Mouse (Mus musculus) thymus, postnatal 0 days (tissue): Measurements from ENCODE around the gene Hps6. TPM values are rescaled to one million over a fixed set of nuclear protein-coding genes. Genes with fewer than 3 reads are reported as not detected.
"Not testable (repeated sequence)": the region's sequence is repeated elsewhere in the genome, so short reads cannot be mapped to it uniquely, and the experiment has no call there.

Experiments used
- DNase-seq: peaks from one replicate; pipeline ENCODE4 v3.0.0-alpha.2; 2015; ENCODE audit warnings: low spot score
- polyA plus RNA-seq: library from polyadenylated mRNA; unstranded; fragments of >200 nt; fragmentation: Nextera tagmentation; extraction: Ambion mirVana; gene quantifications from 2 replicates; pipeline ENCODE4 v1.2.1, GENCODE M21; 2015

Hps6 gene
- 7.5 and 8.0 TPM in 2 replicates for polyA plus RNA-seq

DNA sequence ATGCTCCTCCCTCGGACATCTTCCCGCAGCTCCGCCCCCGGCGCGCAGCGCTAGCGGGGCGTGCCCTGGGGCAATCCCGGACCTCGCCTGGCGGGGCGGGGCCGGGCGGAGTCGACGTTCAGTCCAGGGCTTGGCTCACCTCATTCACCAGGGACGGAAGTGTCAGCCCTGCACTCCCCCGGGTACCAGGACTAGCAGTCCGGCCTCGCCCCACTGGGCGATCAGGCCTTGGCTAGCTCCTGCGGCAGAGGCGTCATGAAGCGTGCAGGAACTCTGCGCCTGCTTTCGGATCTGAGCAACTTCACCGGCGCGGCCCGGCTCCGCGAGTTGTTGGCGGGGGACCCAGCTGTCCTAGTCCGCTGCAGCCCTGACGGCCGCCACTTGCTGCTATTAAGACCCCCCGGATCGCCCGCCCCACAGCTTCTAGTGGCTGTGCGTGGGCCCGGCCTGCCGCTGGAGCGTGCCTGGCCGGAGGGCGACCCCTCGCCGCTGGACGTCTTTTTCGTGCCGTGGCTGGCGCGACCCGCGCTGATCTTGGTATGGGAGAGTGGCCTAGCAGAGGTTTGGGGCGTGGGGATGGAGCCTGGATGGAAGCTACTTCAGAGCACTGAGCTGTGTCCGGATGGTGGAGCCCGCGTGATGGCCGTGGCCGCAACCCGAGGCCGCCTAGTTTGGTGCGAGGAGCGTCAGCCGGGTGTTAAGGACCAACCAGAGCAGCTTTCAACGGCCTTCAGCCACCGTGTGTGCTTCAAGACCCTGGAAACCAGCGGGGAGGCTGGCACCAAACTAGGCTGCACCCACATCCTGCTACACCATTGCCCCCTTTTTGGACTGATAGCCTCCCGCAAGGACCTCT lies at the start of gene Hps6:
Gene Hps6, plus strand, starts transcription at position 138 of the 856 bp plus-strand sequence.
- DNase-seq = peak; percentile 81

DNA sequence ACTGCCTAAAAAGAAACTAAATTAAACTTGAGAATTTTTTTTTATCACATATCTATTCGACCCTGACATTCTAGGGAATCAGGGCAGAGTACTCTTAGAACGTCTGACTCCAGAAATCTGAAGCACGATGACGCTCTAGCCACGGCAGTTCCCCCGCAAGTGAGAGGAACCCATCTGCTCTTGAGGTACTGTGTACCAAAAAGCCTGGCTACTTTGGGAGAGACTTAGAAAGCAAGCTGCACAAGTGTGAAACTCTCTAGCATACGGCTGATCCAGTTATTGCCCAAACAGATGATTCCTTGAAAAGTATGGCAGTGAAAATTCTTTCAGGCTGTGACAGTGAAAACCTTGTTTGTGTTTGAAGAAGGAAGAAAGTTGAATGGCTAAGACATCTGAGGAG lies 46.6 kb upstream of the Hps6 start:
- DNase-seq = no peak

DNA sequence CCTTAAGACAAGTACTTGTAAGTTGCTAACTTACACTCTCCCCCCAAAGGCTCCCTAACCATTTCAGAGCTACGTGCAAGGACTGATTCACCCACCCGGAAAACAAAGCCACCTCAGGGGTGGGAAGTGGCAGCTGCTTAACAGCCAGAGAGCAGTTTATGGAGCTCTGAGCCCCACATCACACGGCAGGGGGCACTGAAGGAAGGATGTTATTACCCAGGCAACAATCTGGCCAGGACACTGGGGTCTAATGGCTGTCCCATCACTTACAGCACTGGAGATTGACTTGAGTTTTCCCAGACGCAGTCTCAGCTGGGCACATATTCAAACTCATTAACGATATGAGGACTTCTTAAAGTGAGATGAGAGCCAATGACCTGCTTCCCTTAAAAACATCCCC lies 42.5 kb upstream of the Hps6 start:
- DNase-seq = no peak

DNA sequence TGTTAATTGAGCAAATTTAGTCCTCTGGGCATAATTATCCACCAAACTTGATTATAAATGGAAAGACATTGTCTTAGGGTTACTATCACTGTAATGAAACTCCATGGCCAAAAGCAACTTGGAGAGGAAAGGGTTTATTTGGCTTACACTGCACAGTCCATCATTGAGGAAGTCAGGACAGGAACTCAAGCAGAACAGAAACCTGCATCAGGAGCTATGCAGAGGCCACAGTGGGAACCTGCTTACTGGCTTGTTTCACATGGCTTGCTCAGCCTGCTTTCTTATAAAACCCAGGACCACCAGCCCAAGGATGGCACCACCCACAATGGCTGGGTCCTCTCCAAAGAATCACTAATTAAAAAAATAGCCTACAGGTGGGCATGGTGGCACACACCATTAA lies 18.9 kb upstream of the Hps6 start:
- no peak for DNase-seq

DNA sequence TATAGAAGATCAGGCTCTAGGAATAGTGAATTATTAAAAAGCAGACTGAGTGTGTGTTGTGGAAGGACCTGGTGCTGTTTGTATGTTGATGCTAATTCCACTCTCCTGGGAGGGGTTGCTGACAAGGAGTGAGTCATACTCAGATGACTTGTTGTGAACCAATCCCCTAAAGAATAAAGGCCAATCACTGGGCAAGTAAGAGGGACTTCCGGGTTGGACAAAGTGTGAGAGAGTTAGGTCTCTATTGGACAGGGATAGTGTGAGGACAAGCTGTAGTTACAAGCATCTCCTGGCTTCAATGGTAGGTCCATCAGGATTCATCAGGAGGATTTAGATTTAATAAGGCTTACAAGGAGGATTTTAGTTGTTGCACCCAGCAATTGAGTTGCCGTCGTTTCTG lies 15.1 kb upstream of the Hps6 start:
- no peak for DNase-seq

DNA sequence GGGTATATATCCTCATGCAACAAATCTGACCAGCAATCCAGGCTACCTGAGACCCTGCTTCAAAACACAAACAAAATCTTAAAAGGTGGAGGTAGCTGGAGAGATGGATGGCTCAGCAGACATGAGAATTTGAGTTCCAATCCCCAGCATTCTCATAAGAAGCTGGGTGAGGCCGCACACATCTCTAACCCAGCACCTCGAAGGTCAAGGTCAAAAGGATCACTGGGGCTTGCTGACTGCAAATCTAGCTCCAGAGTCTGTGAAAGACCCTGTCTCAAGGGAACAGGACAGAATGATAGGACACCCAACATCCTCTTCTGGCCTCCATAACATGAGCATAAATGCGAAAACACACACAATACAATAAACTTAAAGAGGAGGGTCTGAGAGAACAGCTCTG lies 12.1 kb upstream of the Hps6 start:
- DNase-seq = no peak

DNA sequence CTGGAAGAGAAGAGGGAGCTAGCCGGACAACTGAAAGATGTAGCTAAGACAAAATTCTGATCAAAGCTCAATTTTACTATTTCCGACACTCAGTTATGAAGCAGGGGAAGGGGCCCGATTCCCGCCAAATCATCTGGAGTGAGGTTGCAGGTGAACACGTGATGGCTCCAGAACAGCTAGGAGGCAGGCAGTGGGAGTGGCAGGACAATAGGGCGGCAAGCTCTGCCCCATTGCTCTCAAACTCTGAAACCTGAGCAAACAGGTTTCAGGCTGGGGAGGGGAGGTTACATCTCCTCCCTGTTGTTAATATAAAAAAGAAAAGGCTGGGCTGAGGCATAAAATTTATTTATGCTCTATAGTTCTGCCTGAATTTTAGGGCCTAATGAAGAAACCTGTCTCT lies 9.9 kb upstream of the Hps6 start:
- not testable (repeated sequence) for DNase-seq

DNA sequence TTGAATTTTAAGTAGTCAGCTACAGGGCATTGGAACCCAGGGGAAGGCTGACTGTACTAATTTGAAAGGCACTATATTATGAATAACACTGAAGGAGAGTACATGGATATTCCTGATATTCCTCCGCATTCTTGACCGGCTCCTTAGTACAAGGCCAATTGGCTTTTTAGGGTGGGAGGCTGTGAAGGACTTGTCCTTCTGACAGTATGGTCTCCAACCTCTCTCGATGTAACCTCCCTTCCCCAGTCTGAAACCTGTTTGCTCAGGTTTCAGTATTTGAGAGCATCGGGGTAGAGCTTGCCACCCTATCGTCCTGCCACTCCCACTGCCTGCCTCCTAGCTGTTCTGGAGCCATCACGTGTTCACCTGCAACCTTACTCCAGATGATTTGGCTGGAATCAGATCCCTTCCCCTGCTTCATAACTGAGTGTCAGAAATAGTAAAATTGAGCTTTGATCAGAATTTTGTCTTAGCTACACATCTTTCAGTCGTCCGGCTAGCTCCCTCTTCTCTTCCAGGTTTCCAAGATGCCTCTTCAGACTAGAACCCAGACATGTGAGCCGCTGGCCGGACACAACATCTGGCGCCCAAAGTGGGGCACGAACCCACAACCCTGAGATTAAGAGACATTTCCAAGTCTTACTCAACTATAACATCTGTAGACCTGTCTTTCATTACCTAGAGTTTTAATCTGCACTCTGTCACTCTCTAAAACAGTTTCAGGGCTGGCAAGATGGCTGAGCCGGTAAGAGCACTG lies 9.1 kb upstream of the Hps6 start:
- no peak for DNase-seq

DNA sequence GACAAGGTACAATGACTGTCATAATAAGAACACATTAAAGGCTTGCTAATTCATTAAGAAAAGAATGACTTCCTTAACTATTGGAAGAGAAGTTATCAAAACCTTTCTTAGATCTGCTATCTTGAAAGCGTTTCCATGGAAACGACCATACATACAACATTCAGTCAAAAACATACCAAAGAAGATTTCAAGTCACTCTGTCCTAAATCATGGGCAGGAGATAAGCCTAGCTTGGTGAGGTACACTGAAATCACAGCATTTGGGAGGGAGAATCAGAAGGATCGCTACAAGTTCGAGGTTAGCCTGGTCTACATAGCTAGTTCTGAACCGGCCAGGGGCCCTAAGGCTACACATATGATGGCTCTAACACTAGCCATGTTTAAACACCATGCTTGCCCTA lies 5.9 kb upstream of the Hps6 start:
- peak; percentile 30 for DNase-seq

DNA sequence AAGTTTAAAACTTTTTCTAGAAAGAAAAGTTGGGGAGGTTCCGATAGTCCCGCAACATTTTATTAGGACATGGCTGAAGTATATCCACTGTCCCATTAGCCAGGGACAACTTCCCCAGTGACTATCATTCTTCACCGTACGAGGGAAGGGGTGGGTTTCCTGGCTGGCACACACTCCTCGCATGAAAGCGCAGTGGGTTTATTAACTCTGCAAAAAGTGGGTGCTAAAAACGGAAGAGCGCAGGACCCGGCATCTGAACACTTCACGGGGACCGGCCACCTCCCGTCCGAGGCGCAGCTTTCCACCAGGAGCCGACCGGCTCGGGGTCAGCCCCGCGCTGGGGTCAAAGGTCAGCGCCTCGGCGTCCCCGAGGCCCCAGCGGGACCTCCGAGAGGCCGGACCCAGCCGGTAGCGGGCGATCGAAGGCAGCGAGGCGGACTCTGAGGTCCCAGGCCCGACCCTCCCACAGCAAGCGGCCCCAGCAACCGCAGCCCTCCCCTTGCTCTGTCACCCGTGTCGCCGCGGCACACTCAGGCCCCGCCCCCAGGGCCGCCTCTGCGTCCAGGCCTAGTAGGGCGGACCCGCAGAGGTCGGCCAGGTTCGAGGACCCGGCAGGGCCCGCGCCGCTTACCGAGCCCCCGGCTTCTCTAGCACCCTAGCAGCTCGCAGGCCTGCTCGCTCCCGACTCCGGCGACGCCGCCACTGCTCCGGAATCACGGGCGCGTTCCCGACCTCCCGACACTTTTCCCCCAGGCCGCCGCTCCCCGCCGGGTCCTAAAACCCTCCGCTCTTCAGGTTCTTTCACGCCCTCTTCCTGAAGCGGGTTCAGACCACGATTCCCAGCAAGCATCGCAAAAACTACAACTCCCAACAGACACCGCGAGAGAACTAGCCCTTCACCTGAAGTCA lies 5.3 kb upstream of the Hps6 start, which contains the start of gene Armh3:
Gene Armh3, minus strand, starts transcription at position 704 of the 909 bp plus-strand sequence.
- peak; percentile 93 for DNase-seq

DNA sequence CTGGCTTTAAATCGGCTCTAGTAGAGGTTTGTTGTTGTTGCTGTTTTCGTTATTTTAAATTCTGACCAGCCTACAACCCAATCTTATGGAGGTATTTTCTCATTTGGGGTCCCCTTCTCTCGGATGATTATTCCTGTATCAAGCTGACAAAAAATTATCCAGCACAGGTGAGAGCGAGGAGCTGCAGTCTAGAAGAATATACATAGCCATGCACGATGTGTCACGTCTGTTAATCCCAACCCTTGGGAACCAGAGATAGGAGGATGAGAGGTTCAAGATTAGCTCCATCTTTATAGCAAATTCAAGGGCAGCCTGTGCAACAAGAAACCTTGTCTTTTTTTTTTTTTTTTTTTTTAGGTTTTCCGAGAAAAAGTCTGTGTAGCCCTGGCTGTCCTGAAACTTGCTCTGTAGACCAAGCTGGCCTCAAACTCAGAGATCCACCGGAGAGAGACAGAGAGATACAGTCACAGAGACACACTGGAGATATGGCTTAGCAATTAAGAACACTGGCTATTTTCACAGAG lies 4.6 kb upstream of the Hps6 start:
- DNase-seq = no peak

DNA sequence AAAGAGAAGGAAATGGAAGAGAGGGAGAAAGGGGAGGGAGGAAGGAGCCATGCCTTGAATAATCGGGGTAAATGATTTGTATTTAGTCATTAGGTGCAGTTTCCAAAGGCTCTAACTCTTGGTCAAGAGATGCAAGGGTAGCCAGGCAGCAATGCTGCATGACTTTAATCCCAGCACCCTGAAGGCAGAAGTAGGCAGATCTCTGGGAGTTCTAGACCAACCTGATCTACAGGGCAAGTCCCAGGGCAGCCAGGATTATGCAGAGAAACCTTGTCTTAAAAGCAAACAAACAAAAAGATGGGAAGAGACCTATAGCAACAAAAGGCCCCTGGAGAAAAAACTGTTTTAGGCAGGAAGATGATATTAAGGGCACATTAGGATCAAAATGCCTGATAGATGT lies 3.9 kb upstream of the Hps6 start:
- no peak for DNase-seq

DNA sequence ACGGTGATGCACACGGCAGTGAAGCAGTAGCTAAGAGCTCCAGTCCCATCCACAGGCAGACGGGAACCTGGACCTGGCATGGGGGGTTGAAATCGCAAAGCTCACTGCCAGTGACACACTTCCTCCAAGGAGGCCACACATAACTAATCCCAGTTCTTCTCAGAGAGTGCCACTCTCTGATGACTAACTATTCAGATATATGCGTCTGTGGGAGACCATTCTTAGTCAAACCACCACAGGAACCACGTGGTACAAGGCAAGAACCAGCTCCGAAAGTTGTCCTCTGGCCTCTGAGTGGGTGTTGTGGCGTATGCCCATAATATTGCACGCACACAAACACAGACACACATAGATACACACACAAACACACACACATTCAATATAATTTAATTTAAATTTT lies 1.0 kb upstream of the Hps6 start:
- DNase-seq = no peak

DNA sequence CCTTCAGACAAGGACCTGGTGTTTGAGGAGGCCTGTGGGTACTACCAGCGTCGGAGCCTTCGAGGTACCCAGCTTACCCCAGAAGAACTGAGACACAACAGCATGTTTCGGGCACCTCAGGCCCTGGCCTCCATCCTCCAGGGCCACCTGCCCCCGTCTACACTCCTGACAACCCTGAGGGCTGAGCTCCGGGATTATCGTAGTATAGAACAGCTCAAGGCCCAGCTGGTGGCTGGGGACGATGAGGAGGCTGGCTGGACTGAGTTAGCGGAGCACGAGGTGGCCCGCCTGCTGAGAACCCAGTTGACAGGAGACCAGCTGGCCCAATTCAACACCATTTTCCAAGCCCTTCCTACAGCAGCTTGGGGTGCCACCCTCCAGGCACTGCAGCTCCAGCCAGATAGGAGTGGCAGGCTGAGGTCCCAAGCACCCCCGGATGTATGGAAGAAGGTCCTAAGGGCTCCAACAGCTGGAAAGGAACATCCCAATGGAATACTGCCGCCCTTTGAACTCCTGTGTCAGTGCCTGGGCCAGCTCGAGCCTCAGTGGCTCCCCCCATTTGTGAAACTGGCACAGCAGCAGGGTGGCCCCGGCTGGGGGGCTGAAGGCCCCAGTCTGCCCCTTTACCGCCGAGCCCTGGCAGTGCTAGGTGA lies 1.6 kb downstream of the Hps6 start:
- no peak for DNase-seq

DNA sequence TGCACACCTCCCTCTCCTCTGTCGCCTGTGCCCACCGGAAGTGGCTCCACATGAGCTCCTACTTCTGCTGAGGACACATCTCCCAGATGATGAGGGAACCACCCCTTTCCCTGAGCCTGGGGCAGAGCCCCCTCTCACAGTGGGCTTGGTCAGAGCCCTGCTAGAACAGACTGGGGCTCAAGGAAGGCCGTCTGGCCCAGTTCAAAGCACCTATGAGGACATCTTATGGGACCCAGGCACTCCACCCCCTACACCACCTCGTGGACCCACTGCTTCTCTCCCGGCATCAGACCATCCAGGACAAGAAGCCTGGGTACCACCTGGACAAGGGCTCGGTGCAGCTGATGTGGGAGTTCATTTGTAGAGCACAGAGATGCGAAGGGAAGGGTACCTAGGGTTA lies 2.4 kb downstream of the Hps6 start:
- DNase-seq = no peak

DNA sequence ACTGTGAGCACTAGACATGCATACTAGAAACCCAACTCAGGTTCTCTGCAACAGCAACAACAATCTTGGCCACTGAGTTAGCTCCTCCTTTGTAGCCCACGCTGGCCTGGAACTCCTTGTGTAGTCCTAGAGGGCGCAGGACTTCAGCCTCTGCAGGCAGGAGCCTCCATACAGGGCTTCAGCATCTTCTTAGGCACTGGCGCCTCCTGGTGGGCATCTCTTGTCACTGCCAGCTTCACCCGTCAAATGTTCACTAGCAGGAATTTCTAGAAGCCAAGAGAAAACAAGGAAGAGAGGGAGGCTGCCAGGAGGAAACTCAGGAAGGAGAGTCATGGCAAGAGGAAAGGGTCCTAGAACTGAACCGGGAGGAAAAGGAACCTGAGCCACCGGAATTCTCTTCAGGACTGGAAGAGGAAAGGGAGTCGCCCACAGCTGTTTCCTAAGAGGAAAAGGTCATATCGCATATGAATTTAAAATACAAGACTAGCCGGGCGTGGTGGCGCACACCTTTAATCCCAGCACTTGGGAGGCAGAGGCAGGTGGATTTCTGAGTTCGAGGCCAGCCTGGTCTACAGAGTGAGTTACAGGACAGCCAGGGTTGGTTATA lies 11.4 kb downstream of the Hps6 start:
- peak; percentile 82 for DNase-seq

DNA sequence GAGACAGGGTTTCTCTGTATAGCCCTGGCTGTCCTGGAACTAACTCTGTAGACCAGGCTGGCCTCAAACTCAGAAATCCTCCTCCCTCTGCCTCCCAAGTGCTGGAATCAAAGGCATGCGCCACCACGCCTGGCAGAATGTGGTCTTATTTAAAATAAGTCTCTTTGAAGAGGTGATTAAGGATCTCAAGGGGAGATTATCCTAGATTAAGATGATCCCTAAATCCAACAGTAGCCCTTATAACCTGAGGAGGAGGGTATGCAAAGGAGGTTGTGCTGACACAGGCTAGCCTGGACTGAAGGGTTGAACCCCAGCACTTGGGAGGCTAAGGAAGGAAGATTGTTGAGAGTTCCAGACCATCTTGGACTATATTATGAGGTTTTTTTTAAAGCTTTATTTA lies 12.7 kb downstream of the Hps6 start:
- no peak for DNase-seq

DNA sequence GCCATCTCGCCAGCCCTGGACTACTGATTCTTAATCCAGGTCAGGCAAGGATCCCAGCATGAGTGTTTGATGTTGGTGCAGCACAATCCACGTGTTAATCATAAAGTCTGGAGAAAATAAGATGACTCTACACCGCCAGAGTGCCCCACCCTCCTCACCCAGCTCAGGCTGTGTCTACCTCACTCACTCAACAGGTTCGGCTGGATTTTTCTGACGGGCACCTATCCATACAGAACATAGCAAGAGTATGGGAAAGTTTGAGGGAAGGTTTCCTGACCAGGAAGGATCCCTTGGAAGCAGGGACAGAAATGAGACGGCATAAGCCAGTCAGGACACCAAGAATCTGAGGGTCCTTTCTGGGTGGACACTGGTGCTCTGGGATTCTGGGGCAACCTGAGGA lies 21.7 kb downstream of the Hps6 start:
- DNase-seq = no peak

DNA sequence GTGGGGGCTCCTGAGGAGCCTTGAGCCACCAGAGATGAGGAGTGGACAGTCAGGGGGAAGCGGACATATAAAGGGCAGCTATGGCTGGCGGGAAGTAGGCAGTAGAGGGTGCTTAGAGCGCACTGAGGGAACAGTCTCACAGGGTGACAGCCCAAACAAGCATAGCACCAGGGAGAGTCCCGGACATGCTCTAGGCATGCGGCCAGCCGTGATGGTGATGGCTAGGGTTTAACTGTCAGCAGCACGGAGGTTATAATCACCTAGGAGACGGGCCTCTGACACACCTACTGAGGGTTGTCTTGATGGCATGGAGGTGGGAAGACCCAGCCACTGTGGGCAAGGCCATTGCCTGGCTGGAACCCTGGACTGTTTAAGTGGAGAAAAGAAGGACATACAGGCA lies 23.3 kb downstream of the Hps6 start:
- no peak for DNase-seq

DNA sequence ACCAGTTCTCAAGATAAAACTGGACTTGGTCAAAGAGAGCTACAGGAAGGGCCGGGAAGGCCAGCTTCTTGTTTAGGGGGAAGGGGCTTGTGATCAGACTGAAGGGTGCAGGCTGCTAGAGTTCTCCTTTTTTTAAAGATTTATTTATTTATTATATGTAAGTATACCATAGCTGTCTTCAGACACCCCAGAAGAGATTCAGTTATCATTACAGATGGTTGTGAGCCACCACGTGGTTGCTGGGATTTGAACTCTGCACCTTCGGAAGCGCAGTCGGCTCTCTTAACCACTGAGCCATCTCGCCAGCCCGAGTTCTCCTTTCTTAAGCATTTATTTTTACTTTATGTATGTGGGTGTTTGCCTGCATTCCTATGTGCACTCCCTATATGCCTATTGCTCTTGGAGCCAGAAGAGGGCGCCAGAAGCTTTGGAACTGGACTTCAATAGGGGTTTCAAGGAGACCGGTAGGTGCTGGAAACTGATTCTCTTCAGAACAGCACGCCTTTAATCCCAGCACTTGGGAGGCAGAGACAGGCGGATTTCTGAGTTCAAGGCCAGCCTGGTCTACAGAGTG lies 25.5 kb downstream of the Hps6 start:
- no peak for DNase-seq
